Mouse (Mus musculus) lung, postnatal 36 days (tissue): ENCODE data around the gene Fam126a.
A peak's percentile ranks its signal among the peaks of the same experiment; 100 is the strongest.
"Not testable (repeated sequence)": the region's sequence is repeated elsewhere in the genome, so short reads cannot be mapped to it uniquely, and the experiment has no call there.

ENCODE experiments used
- DNase-seq: peaks from one replicate; pipeline ENCODE4 v3.0.0; 2022; ENCODE audit warnings: mixed read lengths

Fam126a gene

DNA sequence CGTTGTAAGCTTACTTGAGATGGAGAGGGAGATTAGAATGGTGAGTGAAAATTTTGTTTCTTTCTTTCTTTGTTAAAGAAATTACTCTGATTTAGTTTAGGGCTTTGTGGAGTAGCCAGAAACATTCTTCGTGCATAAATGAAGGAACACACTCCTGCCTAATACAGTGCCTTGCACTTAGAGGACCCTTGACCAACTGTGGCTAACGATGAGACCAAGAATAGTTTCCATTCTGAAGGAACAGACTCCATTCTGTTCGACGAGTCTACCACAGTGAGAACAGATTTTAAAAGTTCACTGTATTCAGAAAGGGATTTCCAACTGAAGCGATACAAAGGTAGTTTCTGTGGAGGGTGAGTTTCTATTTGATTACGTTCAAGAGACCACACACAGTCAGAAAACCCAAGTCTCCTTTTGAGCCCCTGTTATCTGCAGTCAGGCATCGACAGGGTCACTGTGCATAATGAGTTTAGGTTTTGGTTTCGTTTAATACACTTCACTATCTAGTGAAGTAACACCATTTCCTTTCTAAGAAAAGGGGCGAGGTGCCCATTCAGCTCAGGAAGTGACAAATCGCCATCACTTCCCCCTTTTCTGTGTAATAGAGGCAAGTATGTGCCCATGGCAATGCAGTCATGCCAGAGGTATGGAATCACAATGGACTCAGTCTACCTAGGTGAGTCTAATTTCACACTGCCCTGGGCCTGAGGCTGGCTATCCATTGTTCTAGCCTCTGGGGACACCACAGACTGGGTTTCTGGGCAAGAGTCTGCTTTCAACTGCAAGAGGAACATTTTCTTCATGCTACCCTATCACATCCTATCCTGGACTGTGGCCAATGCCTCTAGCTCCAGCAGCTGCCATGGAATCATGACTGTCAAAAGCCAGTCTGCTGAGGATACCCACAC, 136.4 kb downstream of the Fam126a start:
- peak; percentile 80 for DNase-seq

DNA sequence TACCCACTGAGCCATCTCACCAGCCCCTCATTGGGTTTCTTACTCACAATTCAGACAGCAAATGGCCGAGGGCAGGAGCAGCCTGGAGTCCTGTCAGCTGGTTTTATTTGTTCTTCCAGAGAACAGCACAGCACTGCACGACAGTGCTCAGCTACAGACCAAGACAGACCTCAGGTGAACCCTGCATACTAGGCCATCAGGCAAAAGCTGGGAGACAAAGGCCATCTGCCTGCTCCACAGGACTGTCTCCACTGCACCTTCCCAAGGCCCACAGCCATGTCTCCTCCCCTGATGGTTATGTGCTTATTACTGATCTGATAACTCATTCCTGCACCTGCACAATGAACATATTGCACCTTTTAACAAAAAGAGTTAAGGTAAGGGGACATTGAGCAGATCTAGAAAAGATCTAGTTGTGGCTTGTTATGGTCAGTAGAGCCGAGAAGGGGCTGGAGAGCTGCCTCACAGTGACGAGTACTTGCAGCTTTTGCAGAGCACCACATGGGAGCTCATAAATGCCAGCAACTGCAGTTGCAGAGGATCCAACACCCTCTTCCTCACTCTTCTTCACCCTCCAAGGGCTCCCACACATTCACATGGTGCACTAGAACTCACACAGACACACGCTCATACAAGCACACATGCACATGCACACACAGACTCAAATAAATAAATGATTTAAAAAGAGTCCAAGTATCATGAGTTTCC, 137.2 kb downstream of the Fam126a start:
- no peak for DNase-seq

DNA sequence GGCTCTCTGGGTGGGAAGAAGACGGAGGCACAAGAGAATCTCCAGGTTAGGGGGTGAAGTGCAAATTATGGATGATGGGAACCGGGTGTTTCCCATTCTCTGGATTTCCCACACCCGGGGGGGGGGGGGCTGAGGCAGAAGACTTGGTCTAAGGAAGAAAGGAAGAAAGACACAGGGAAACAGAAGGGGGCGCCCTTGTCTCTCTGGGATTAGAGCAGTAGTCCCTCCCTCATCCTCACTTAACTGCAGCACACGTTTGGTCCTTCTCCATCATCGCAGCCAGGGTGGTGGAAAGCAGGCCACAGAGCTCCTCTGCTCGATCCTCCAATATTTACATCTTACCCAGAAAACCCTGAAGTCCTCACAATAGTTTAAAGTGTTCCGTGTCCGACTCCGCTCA, 139.8 kb downstream of the Fam126a start:
- peak; percentile 93 for DNase-seq

GRCm38 (mm10) chr5:23889461-23889860, 141.0 kb downstream of the Fam126a start:
- no peak for DNase-seq

- DNase-seq: no peak
Measured at GRCm38 (mm10) chr5:23887111-23887510, 143.4 kb downstream of the Fam126a start.

DNA sequence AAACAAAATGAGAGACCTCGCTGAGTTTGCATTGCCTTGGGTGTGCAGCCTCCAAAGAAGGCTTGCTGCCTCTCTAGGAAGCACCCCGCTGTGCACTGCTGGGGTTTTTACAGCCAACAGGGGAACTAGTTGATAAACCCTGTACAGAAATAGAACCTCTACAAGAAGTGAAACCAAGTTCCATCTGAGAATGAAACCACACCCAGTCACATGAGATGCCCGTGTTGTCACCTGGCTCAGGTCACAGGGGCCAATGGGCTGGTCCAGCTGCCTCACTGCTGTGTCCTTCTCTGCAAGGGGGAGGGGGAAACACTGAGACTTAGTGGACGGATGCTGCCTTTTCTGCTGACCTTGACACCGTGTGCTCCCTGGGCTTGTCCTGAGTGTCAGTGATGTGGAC, 156.0 kb downstream of the Fam126a start:
- peak; percentile 52 for DNase-seq

- no peak for DNase-seq
Measured at GRCm38 (mm10) chr5:23872586-23872985, 157.9 kb downstream of the Fam126a start.

DNA sequence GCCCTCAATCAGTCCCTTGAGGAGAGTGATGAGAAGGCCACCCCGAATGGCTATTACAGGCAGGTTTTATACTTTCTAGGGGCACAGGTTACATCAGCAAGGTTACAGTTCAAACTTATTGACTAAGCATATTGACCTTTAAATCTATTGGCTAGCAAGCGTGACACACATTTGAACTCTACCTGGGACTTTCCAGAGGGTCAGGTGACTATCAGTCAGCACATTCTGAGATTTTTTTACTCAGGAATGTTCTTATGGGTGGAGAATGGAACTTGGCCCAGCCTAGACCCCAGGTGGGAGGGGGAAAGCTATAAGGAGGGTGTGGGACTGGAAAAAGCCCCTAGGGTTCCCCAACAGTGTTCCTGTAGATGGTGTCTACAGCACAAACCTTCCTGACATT, 159.2 kb downstream of the Fam126a start:
- not testable (repeated sequence) for DNase-seq

DNA sequence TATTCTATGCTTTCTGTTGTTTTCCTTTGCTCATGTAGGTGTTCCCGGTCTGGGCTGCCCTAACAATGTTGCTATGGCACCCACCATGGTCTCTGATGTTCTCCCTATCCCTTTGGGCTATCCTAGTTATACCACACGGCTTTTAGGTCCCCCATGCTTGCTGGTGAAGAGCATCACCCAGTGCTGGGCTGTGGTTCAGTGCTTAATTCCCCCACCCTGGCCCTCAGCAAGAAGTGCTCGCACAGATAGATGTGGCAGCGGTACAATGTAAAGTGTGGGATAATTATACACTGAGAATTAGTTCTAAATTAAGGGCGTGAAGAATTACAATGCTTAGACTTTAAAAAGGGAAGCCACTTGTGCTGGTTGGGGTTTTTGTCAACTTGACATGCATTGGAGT, 164.5 kb downstream of the Fam126a start:
- DNase-seq: no peak
